Mouse (Mus musculus) thymus, postnatal 10 days (tissue): ENCODE results near the gene Clstn2.

ENCODE experiments used
- DNase-seq, 2 experiments: peaks; one replicate each; pipeline ENCODE4 v3.0.0; 2021; ENCODE audit warnings: low spot score in 2 of 2

The Clstn2 gene

GRCm38 (mm10) chr9:97774991-97775390, 258.0 kb downstream of the Clstn2 start:
- no peak for DNase-seq

- no peak for DNase-seq
These were observed 259.1 kb downstream of the Clstn2 start for GRCm38 (mm10) chr9:97773911-97774310.

GRCm38 (mm10) chr9:97772431-97772830, 260.6 kb downstream of the Clstn2 start:
- no peak for DNase-seq

GRCm38 (mm10) chr9:97769331-97769730, 263.6 kb downstream of the Clstn2 start:
- DNase-seq, result no peak

- no peak for DNase-seq
These were observed 267.7 kb downstream of the Clstn2 start for GRCm38 (mm10) chr9:97765251-97765767.

- no peak for DNase-seq
These were observed 269.9 kb downstream of the Clstn2 start for GRCm38 (mm10) chr9:97763048-97763447.

- DNase-seq, result no peak
These were observed 277.2 kb downstream of the Clstn2 start for GRCm38 (mm10) chr9:97755599-97756270.

GRCm38 (mm10) chr9:97753715-97754114, 279.3 kb downstream of the Clstn2 start:
- DNase-seq, result no peak

GRCm38 (mm10) chr9:97746574-97746973, 286.4 kb downstream of the Clstn2 start:
- no peak for DNase-seq

- no peak for DNase-seq
These were observed 305.1 kb downstream of the Clstn2 start for GRCm38 (mm10) chr9:97727715-97728486.

- no peak for DNase-seq
These were observed 315.3 kb downstream of the Clstn2 start for GRCm38 (mm10) chr9:97717728-97718127.

GRCm38 (mm10) chr9:97717005-97717404, 316.0 kb downstream of the Clstn2 start:
- no peak for DNase-seq

- no peak for DNase-seq
These were observed 320.1 kb downstream of the Clstn2 start for GRCm38 (mm10) chr9:97712888-97713287.

GRCm38 (mm10) chr9:97703901-97704503, 329.0 kb downstream of the Clstn2 start:
- no peak for DNase-seq

- no peak for DNase-seq
These were observed 330.0 kb downstream of the Clstn2 start for GRCm38 (mm10) chr9:97702989-97703388.

- no peak for DNase-seq
These were observed 333.0 kb downstream of the Clstn2 start for GRCm38 (mm10) chr9:97699983-97700382.

GRCm38 (mm10) chr9:97699020-97699419, 334.0 kb downstream of the Clstn2 start:
- no peak for DNase-seq

GRCm38 (mm10) chr9:97698071-97698470, 334.9 kb downstream of the Clstn2 start:
- no peak for DNase-seq

GRCm38 (mm10) chr9:97696655-97697235, 336.2 kb downstream of the Clstn2 start:
- DNase-seq, result no peak

GRCm38 (mm10) chr9:97695278-97695677, 337.7 kb downstream of the Clstn2 start:
- DNase-seq, result no peak

- no peak for DNase-seq
These were observed 346.1 kb downstream of the Clstn2 start for GRCm38 (mm10) chr9:97686826-97687425.

- no peak for DNase-seq
These were observed 347.3 kb downstream of the Clstn2 start for GRCm38 (mm10) chr9:97685664-97686063.
